ENCODE assay signal across 17 mouse cellular contexts in the genomic region with DNA sequence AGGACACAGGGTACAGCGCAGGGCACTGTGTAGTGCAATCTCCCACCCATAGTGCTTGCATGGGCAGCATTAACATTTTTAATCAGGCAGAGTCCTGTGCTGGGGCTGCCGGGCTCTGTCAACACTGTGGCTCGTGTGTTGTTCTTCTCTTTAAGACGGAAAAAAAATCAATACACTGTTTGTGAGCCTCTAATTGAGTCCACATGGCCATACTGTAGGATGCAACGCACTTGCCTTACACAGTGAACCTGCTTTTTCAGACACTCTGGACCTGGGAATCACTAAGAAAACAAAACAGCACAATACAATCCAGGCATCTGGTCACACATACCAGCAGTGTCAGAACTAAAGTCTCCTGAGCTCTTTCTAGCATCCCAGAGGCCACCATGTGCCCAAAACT.
DNase-seq lines count a peak whose midpoint lies in the region; ATAC-seq lines count a peak whose summit lies in the region.
"Had no signal": no experiment of that assay in that cellular context is flagged by ENCODE, and none has a peak within 500 bp of the region (broad histone marks: within the 10 kb centered on the region; RNA-seq: fewer than 3 reads in every experiment).

No protein-coding gene starts in this region.

- no peak overlapping the region for H3K4me3 ChIP-seq in forebrain, embryonic 10.5 days
- H3K4me3 ChIP-seq in forebrain, embryonic 16.5 days (replicated peaks; ENCODE audit: low read length): no peak overlapping the region
- H3K4me3 ChIP-seq in embryonic facial prominence, embryonic 10.5 days: no peak overlapping the region
- no peak overlapping the region for H3K4me3 ChIP-seq in embryonic facial prominence, embryonic 13.5 days
- no peak overlapping the region for H3K4me3 ChIP-seq in limb, embryonic 10.5 days
- H3K4me3 ChIP-seq in forebrain, embryonic 15.5 days: no peak overlapping the region
- H3K4me3 ChIP-seq: forebrain, embryonic 12.5 days; heart, embryonic 13.5 days; hindbrain, embryonic 15.5 days had no signal

- ATAC-seq in forebrain, embryonic 16.5 days: no peak
- ATAC-seq in embryonic facial prominence, embryonic 13.5 days (ENCODE audit: insufficient number of reproducible peaks, insufficient read depth, low FRiP score, low TSS enrichment, low read depth): peak; percentile 60; the same call in 1 of the 2 replicates
- no peak for ATAC-seq in forebrain, embryonic 15.5 days (replicated peaks)
- ATAC-seq: intestine, embryonic 16.5 days had no signal

- peaks cover 14% of the 10 kb centered on the region; the same call in 1 of the 2 replicates for H3K27me3 ChIP-seq in forebrain, embryonic 10.5 days (ENCODE audit: poor library complexity, severe bottlenecking)
- no peaks in the 10 kb centered on the region for H3K27me3 ChIP-seq in forebrain, embryonic 16.5 days (replicated peaks; ENCODE audit: control insufficient read depth, insufficient read depth, low read length)
- peaks cover 13% of the 10 kb centered on the region; the same call in 1 of the 2 replicates for H3K27me3 ChIP-seq in embryonic facial prominence, embryonic 10.5 days (replicated peaks; ENCODE audit: low read depth, poor library complexity, severe bottlenecking)
- H3K27me3 ChIP-seq in embryonic facial prominence, embryonic 13.5 days: no peaks in the 10 kb centered on the region
- peaks cover 5% of the 10 kb centered on the region; the same call in 1 of the 2 replicates for H3K27me3 ChIP-seq in limb, embryonic 10.5 days (ENCODE audit: low read depth, poor library complexity, severe bottlenecking)
- H3K27me3 ChIP-seq in forebrain, embryonic 15.5 days: no peaks in the 10 kb centered on the region
- H3K27me3 ChIP-seq: forebrain, embryonic 12.5 days; heart, embryonic 13.5 days; hindbrain, embryonic 15.5 days had no signal

- intact Hi-C loops in left cerebral cortex, postnatal 10 days (cut with DNase I): no loop called here

- 69% methylated on average over 5 of the region's 5 CpGs for WGBS in forebrain, embryonic 10.5 days
- 54% methylated on average over 5 of the region's 5 CpGs for WGBS in forebrain, embryonic 16.5 days
- 37% methylated on average over 5 of the region's 5 CpGs for WGBS in embryonic facial prominence, embryonic 10.5 days
- 28% methylated on average over 5 of the region's 5 CpGs for whole genome bisulfite sequencing in embryonic facial prominence, embryonic 13.5 days
- 23% methylated on average over 5 of the region's 5 CpGs for WGBS in limb, embryonic 10.5 days
- WGBS in forebrain, embryonic 15.5 days: 55% methylated on average over 5 of the region's 5 CpGs

- no peaks in the 10 kb centered on the region for H3K9me3 ChIP-seq in forebrain, embryonic 10.5 days
- H3K9me3 ChIP-seq in forebrain, embryonic 16.5 days (ENCODE audit: control insufficient read depth, low read length): no peaks in the 10 kb centered on the region
- no peaks in the 10 kb centered on the region for H3K9me3 ChIP-seq in embryonic facial prominence, embryonic 10.5 days
- no peaks in the 10 kb centered on the region for H3K9me3 ChIP-seq in embryonic facial prominence, embryonic 13.5 days
- H3K9me3 ChIP-seq in limb, embryonic 10.5 days (replicated peaks): no peaks in the 10 kb centered on the region
- no peaks in the 10 kb centered on the region for H3K9me3 ChIP-seq in forebrain, embryonic 15.5 days
- H3K9me3 ChIP-seq: forebrain, embryonic 12.5 days; heart, embryonic 13.5 days; hindbrain, embryonic 15.5 days had no signal

- peak overlapping the region; percentile 62 for H3K27ac ChIP-seq in forebrain, embryonic 10.5 days
- H3K27ac ChIP-seq in forebrain, embryonic 16.5 days (ENCODE audit: low read length): no peak overlapping the region
- H3K27ac ChIP-seq in embryonic facial prominence, embryonic 10.5 days (replicated peaks): peak overlapping the region; percentile 73
- peak overlapping the region; percentile 8; the same call in 1 of the 2 replicates for H3K27ac ChIP-seq in embryonic facial prominence, embryonic 13.5 days
- peak overlapping the region; percentile 71 for H3K27ac ChIP-seq in limb, embryonic 10.5 days
- H3K27ac ChIP-seq in forebrain, embryonic 15.5 days (replicated peaks): no peak overlapping the region
- H3K27ac ChIP-seq: forebrain, embryonic 12.5 days; heart, embryonic 13.5 days; hindbrain, embryonic 15.5 days had no signal

- no peaks in the 10 kb centered on the region for H3K36me3 ChIP-seq in forebrain, embryonic 10.5 days (replicated peaks)
- H3K36me3 ChIP-seq in forebrain, embryonic 16.5 days (ENCODE audit: control insufficient read depth, insufficient read depth): no peaks in the 10 kb centered on the region
- H3K36me3 ChIP-seq in embryonic facial prominence, embryonic 10.5 days (replicated peaks): no peaks in the 10 kb centered on the region
- H3K36me3 ChIP-seq in embryonic facial prominence, embryonic 13.5 days: no peaks in the 10 kb centered on the region
- H3K36me3 ChIP-seq in limb, embryonic 10.5 days: no peaks in the 10 kb centered on the region
- H3K36me3 ChIP-seq in forebrain, embryonic 15.5 days: no peaks in the 10 kb centered on the region
- H3K36me3 ChIP-seq: forebrain, embryonic 12.5 days; heart, embryonic 13.5 days; hindbrain, embryonic 15.5 days had no signal

- peaks cover 53% of the 10 kb centered on the region for H3K4me1 ChIP-seq in forebrain, embryonic 10.5 days
- peaks cover 14% of the 10 kb centered on the region for H3K4me1 ChIP-seq in forebrain, embryonic 16.5 days (replicated peaks; ENCODE audit: control insufficient read depth, insufficient read depth, low read length)
- peaks cover 77% of the 10 kb centered on the region for H3K4me1 ChIP-seq in embryonic facial prominence, embryonic 10.5 days
- H3K4me1 ChIP-seq in embryonic facial prominence, embryonic 13.5 days: peaks cover 64% of the 10 kb centered on the region
- peaks cover 62% of the 10 kb centered on the region for H3K4me1 ChIP-seq in limb, embryonic 10.5 days
- H3K4me1 ChIP-seq in forebrain, embryonic 15.5 days: peaks cover 21% of the 10 kb centered on the region

- no peak overlapping the region for H3K9ac ChIP-seq in forebrain, embryonic 16.5 days (replicated peaks; ENCODE audit: low read depth, low read length)
- no peak overlapping the region for H3K9ac ChIP-seq in embryonic facial prominence, embryonic 13.5 days
- H3K9ac ChIP-seq in forebrain, embryonic 15.5 days (replicated peaks): no peak overlapping the region
- H3K9ac ChIP-seq: forebrain, embryonic 12.5 days; heart, embryonic 13.5 days; hindbrain, embryonic 15.5 days had no signal

- no peak overlapping the region for H3K4me2 ChIP-seq in forebrain, embryonic 16.5 days (ENCODE audit: low read length)
- no peak overlapping the region for H3K4me2 ChIP-seq in embryonic facial prominence, embryonic 13.5 days
- no peak overlapping the region for H3K4me2 ChIP-seq in forebrain, embryonic 15.5 days (replicated peaks)
- H3K4me2 ChIP-seq: forebrain, embryonic 12.5 days; heart, embryonic 13.5 days; hindbrain, embryonic 15.5 days had no signal

- DNase-seq in forebrain, embryonic 10.5 days (ENCODE audit: extremely low spot score, low spot score): no peak
- DNase-seq in embryonic facial prominence, embryonic 10.5 days (ENCODE audit: low spot score): peak; percentile 33
- DNase-seq in limb, embryonic 10.5 days (ENCODE audit: low spot score): no peak
- DNase-seq in left cerebral cortex, postnatal 10 days (ENCODE audit: extremely low spot score in 1 of 2, low spot score in 2 of 2): no peak
- DNase-seq in gastrocnemius, postnatal 4 days (ENCODE audit: low spot score in 2 of 2): no peak
- DNase-seq: adrenal gland, postnatal 10 days; cerebellum, adult 11-12 months; cerebellum, adult 9-10 months; cerebellum, postnatal 25 days; heart, postnatal 36 days had no signal

Comparison
In these comparisons a context has a peak if more than half of its experiments do, and no peak if none do; other contexts are left out.
1. H3K27ac ChIP-seq: peak in forebrain, embryonic 10.5 days (single experiment), embryonic facial prominence, embryonic 10.5 days (single experiment), embryonic facial prominence, embryonic 13.5 days (single experiment) and limb, embryonic 10.5 days (single experiment); none in forebrain, embryonic 16.5 days (single experiment) and forebrain, embryonic 15.5 days (single experiment).